Mouse (Mus musculus): ENCODE data around the gene Ncoa4. TPM values are rescaled to one million over a fixed set of nuclear protein-coding genes. Genes with fewer than 3 reads are reported as not detected.
"Not testable (repeated sequence)": the region's sequence is repeated elsewhere in the genome, so short reads cannot be mapped to it uniquely, and the experiment has no call there.

Ncoa4 gene
- 93.0 and 93.5 TPM in 2 replicates for polyA plus RNA-seq (2015; fragmentation: Nextera tagmentation; extraction: Ambion mirVana)

GRCm38 (mm10) chr14:32159690-32160246, at the start of gene Ncoa4:
Ncoa4 (plus strand) TSS chr14:32159865.
- Histone ChIP-seq H3K9me3 (no peaks in the 10 kb centered on the region), H3K4me1 (replicated peaks) (peaks cover 29% of the 10 kb centered on the region), H3K4me2 (peak within 1 kb of the TSS; percentile 82), H3K27ac (peak within 1 kb of the TSS; percentile 88), H3K36me3 (no peaks in the 10 kb centered on the region), H3K4me3 (peak within 1 kb of the TSS; percentile 83), H3K27me3 (no peaks in the 10 kb centered on the region), H3K9ac (peak within 1 kb of the TSS; percentile 94)
- WGBS: under 1% methylated on average over 40 of the region's 40 CpGs
- ATAC-seq (ENCODE audit: low FRiP score): peak; percentile 97

GRCm38 (mm10) chr14:32112124-32112523, 47.5 kb upstream of the Ncoa4 start:
- not testable (repeated sequence) for H3K27me3 ChIP-seq; H3K4me3 ChIP-seq; H3K9me3 ChIP-seq; ATAC-seq (ENCODE audit: low FRiP score); H3K4me1 ChIP-seq (replicated peaks); H3K4me2 ChIP-seq; H3K36me3 ChIP-seq; H3K9ac ChIP-seq; H3K27ac ChIP-seq
- 94% methylated on average over 10 of the region's 10 CpGs for WGBS

GRCm38 (mm10) chr14:32120940-32121919, 38.4 kb upstream of the Ncoa4 start:
- no peaks in the 10 kb centered on the region for H3K36me3 ChIP-seq
- no peaks in the 10 kb centered on the region for H3K4me1 ChIP-seq (replicated peaks)
- 78% methylated on average over 11 of the region's 11 CpGs for WGBS
- ATAC-seq (ENCODE audit: low FRiP score): no peak
- no peaks in the 10 kb centered on the region for H3K27me3 ChIP-seq
- H3K9me3 ChIP-seq: no peaks in the 10 kb centered on the region
- no peak overlapping the region for H3K4me3 ChIP-seq
- H3K4me2 ChIP-seq: no peak overlapping the region
- H3K27ac ChIP-seq: no peak overlapping the region
- no peak overlapping the region for H3K9ac ChIP-seq

GRCm38 (mm10) chr14:32121920-32122315, 37.7 kb upstream of the Ncoa4 start:
- Histone ChIP-seq H3K36me3 (no peaks in the 10 kb centered on the region), H3K27me3 (no peaks in the 10 kb centered on the region), H3K9ac (no peak overlapping the region), H3K4me3 (no peak overlapping the region), H3K9me3 (no peaks in the 10 kb centered on the region), H3K4me2 (no peak overlapping the region), H3K27ac (no peak overlapping the region), H3K4me1 (replicated peaks) (no peaks in the 10 kb centered on the region)
- no peak for ATAC-seq (ENCODE audit: low FRiP score)
- WGBS: 51% methylated on average over 2 of the region's 2 CpGs

- WGBS: 61% methylated on average over 3 of the region's 3 CpGs
- H3K4me2 ChIP-seq: no peak overlapping the region
- H3K9me3 ChIP-seq: no peaks in the 10 kb centered on the region
- no peaks in the 10 kb centered on the region for H3K4me1 ChIP-seq (replicated peaks)
- no peaks in the 10 kb centered on the region for H3K36me3 ChIP-seq
- no peak for ATAC-seq (ENCODE audit: low FRiP score)
- no peak overlapping the region for H3K9ac ChIP-seq
- H3K4me3 ChIP-seq: no peak overlapping the region
- no peaks in the 10 kb centered on the region for H3K27me3 ChIP-seq
- H3K27ac ChIP-seq: no peak overlapping the region
Observed at GRCm38 (mm10) chr14:32124261-32124660, 35.4 kb upstream of the Ncoa4 start.

- H3K4me3 ChIP-seq; H3K9me3 ChIP-seq; ATAC-seq (ENCODE audit: low FRiP score); H3K27me3 ChIP-seq; H3K4me1 ChIP-seq (replicated peaks); H3K9ac ChIP-seq; H3K36me3 ChIP-seq; H3K4me2 ChIP-seq; H3K27ac ChIP-seq: not testable (repeated sequence)
- 86% methylated on average over 5 of the region's 5 CpGs for WGBS
Observed at GRCm38 (mm10) chr14:32125256-32125655, 34.4 kb upstream of the Ncoa4 start.

- Histone ChIP-seq H3K9me3 (no peaks in the 10 kb centered on the region), H3K4me1 (replicated peaks) (no peaks in the 10 kb centered on the region), H3K4me2 (no peak overlapping the region), H3K9ac (no peak overlapping the region), H3K36me3 (no peaks in the 10 kb centered on the region), H3K4me3 (no peak overlapping the region), H3K27ac (no peak overlapping the region), H3K27me3 (no peaks in the 10 kb centered on the region)
- WGBS: 84% methylated on average over 5 of the region's 5 CpGs
- no peak for ATAC-seq (ENCODE audit: low FRiP score)
Observed at GRCm38 (mm10) chr14:32128409-32128808, 31.3 kb upstream of the Ncoa4 start.

- WGBS: 92% methylated on average over 4 of the region's 4 CpGs
- no peak for ATAC-seq (ENCODE audit: low FRiP score)
- no peaks in the 10 kb centered on the region for H3K9me3 ChIP-seq
- H3K9ac ChIP-seq: no peak overlapping the region
- no peaks in the 10 kb centered on the region for H3K27me3 ChIP-seq
- no peak overlapping the region for H3K27ac ChIP-seq
- no peak overlapping the region for H3K4me3 ChIP-seq
- no peak overlapping the region for H3K4me2 ChIP-seq
- H3K36me3 ChIP-seq: no peaks in the 10 kb centered on the region
- no peaks in the 10 kb centered on the region for H3K4me1 ChIP-seq (replicated peaks)
Observed at GRCm38 (mm10) chr14:32131836-32132235, 27.8 kb upstream of the Ncoa4 start.

- no peaks in the 10 kb centered on the region for H3K27me3 ChIP-seq
- H3K4me1 ChIP-seq (replicated peaks): no peaks in the 10 kb centered on the region
- no peaks in the 10 kb centered on the region for H3K36me3 ChIP-seq
- no peak for ATAC-seq (ENCODE audit: low FRiP score)
- no peak overlapping the region for H3K4me3 ChIP-seq
- no peak overlapping the region for H3K4me2 ChIP-seq
- no peak overlapping the region for H3K9ac ChIP-seq
- WGBS: 86% methylated on average over 2 of the region's 2 CpGs
- H3K27ac ChIP-seq: no peak overlapping the region
- H3K9me3 ChIP-seq: no peaks in the 10 kb centered on the region
Observed at GRCm38 (mm10) chr14:32134293-32134692, 25.4 kb upstream of the Ncoa4 start.

GRCm38 (mm10) chr14:32136467-32136866, 23.2 kb upstream of the Ncoa4 start:
- 69% methylated on average over 3 of the region's 3 CpGs for WGBS
- H3K27ac ChIP-seq; H3K27me3 ChIP-seq; H3K4me1 ChIP-seq (replicated peaks); H3K4me3 ChIP-seq; H3K9ac ChIP-seq; H3K36me3 ChIP-seq; ATAC-seq (ENCODE audit: low FRiP score); H3K4me2 ChIP-seq; H3K9me3 ChIP-seq: not testable (repeated sequence)

GRCm38 (mm10) chr14:32140359-32140965, 19.2 kb upstream of the Ncoa4 start:
- ATAC-seq (ENCODE audit: low FRiP score): no peak
- H3K4me2 ChIP-seq: no peak overlapping the region
- 76% methylated on average over 5 of the region's 5 CpGs for WGBS

GRCm38 (mm10) chr14:32141723-32142122, 17.9 kb upstream of the Ncoa4 start, which contains the start of gene Msmb:
Msmb (plus strand) TSS chr14:32142023.
- H3K4me2 ChIP-seq: no peak within 1 kb of the TSS

More at GRCm38 (mm10) chr14:32140359-32140965, 19.2 kb upstream of the Ncoa4 start:
- H3K4me3 ChIP-seq: no peak overlapping the region
- no peak overlapping the region for H3K9ac ChIP-seq
- H3K27me3 ChIP-seq: no peaks in the 10 kb centered on the region
- no peaks in the 10 kb centered on the region for H3K4me1 ChIP-seq (replicated peaks)
- H3K9me3 ChIP-seq: no peaks in the 10 kb centered on the region
- H3K36me3 ChIP-seq: no peaks in the 10 kb centered on the region
- H3K27ac ChIP-seq: no peak overlapping the region

More at GRCm38 (mm10) chr14:32141723-32142122, 17.9 kb upstream of the Ncoa4 start, which contains the start of gene Msmb:
- no peak for ATAC-seq (ENCODE audit: low FRiP score)
- WGBS: 86% methylated on average over 5 of the region's 5 CpGs
- no peak within 1 kb of the TSS for H3K4me3 ChIP-seq
- no peaks in the 10 kb centered on the region for H3K4me1 ChIP-seq (replicated peaks)
- H3K36me3 ChIP-seq: no peaks in the 10 kb centered on the region
- no peak within 1 kb of the TSS for H3K27ac ChIP-seq
- no peak within 1 kb of the TSS for H3K9ac ChIP-seq
- 0 out of 2 replicates have a peak, but pooled peaks cover 4% of the 10 kb centered on the region for H3K27me3 ChIP-seq
- 0 out of 2 replicates have a peak, but pooled peaks cover 2% of the 10 kb centered on the region for H3K9me3 ChIP-seq

All from hindbrain, embryonic 13.5 days (tissue).